Mouse (Mus musculus) liver, embryonic 14.5 days (tissue): Measurements from ENCODE around the gene Fxyd6.
A peak's percentile ranks its signal among the peaks of the same experiment; 100 is the strongest.

Experiments
- CTCF ChIP-seq: IDR thresholded peaks from 2 replicates; pipeline ENCODE4 v1.5.1; 2016; ENCODE audit warnings: antibody characterized with exemption, low read depth, control low read depth
- EP300 ChIP-seq: IDR thresholded peaks from 2 replicates; pipeline ENCODE4 v1.6.1; 2016; ENCODE audit warnings: antibody characterized with exemption, low read depth

GRCm38 (mm10) chr9:45345516-45345915 lies 24.5 kb upstream of the Fxyd6 start:
- TF ChIP-seq CTCF (peak; percentile 32; the same call in 1 of the 2 replicates), EP300 (no peak)
